Mouse (Mus musculus) embryonic fibroblast, embryonic 13.5 days (primary cell): ENCODE data around the gene Tmx1.

ENCODE experiments used
- CTCF ChIP-seq: IDR thresholded peaks from 2 replicates; pipeline ENCODE4 v1.5.1; 2011; ENCODE audit warnings: mild to moderate bottlenecking, control low read depth, low read length, moderate library complexity, borderline replicate concordance; ENCODE audit not compliant: insufficient read depth
- POLR2A ChIP-seq: IDR thresholded peaks from 2 replicates; pipeline ENCODE4 v1.6.1; 2011; ENCODE audit warnings: low read depth, mild to moderate bottlenecking, control low read depth, low read length, moderate library complexity

DNA sequence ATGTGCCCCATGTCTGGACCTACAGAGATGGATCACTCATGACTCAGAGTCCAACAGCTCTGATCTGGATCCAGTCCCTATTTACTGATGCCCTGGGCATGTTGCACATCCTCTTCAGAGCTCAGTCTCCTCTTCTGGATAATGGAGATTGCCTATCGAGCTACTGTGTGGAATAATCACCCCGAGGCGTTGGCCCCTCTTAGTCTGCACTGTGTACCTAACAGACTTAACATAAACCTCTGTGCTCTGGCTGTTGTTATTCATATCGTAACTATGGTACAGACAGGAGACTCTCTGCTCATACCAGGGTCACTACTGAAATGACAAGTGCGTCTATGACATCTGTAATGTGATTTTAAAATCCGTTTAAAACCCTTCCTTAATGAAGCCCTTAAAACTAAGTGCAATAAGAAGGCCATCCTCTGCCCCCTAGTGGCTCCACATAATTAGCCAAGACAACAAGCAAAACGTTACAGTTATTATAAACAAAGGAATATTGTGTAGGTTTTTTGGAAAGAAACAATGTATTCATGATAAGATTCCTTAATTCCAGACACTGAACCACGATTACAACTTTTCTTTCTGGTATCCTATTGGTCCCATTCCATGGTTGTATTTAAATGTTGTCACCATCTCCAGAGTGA is 22.5 kb upstream of the Tmx1 start:
- TF ChIP-seq CTCF, result no peak
- no peak for TF ChIP-seq POLR2A
